Mouse (Mus musculus) kidney, postnatal 14 days (tissue): ENCODE measurements around the gene Gpnmb.

Experiments
- DNase-seq: peaks from one replicate; pipeline ENCODE4 v3.0.0; 2022; ENCODE audit warnings: mixed read lengths

The Gpnmb gene

GRCm38 (mm10) chr6:49036275-49037267, at the start of gene Gpnmb:
TSS of gene Gpnmb (plus strand) at chr6:49036546.
- no peak for DNase-seq

GRCm38 (mm10) chr6:48989971-48990370, 46.4 kb upstream of the Gpnmb start:
- DNase-seq: no peak

GRCm38 (mm10) chr6:48991991-48992390, 44.4 kb upstream of the Gpnmb start:
- peak; percentile 54 for DNase-seq

GRCm38 (mm10) chr6:48998186-48998585, 38.2 kb upstream of the Gpnmb start:
- DNase-seq: no peak

- DNase-seq: no peak
Observed at GRCm38 (mm10) chr6:48998796-48999195, 37.5 kb upstream of the Gpnmb start.

- peak; percentile 27 for DNase-seq
Observed at GRCm38 (mm10) chr6:49003381-49003780, 33.0 kb upstream of the Gpnmb start.

GRCm38 (mm10) chr6:49007981-49008380, 28.4 kb upstream of the Gpnmb start:
- peak; percentile 71 for DNase-seq

GRCm38 (mm10) chr6:49008420-49009160, 27.8 kb upstream of the Gpnmb start:
- DNase-seq: peak; percentile 8

GRCm38 (mm10) chr6:49009161-49009555, 27.2 kb upstream of the Gpnmb start:
- DNase-seq: no peak

GRCm38 (mm10) chr6:49009665-49010064, 26.7 kb upstream of the Gpnmb start:
- no peak for DNase-seq

GRCm38 (mm10) chr6:49011191-49011590, 25.2 kb upstream of the Gpnmb start:
- no peak for DNase-seq

- no peak for DNase-seq
Observed at GRCm38 (mm10) chr6:49013023-49013422, 23.3 kb upstream of the Gpnmb start.

GRCm38 (mm10) chr6:49013458-49013857, 22.9 kb upstream of the Gpnmb start:
- no peak for DNase-seq

GRCm38 (mm10) chr6:49017150-49017549, 19.2 kb upstream of the Gpnmb start:
- DNase-seq: no peak

- no peak for DNase-seq
Observed at GRCm38 (mm10) chr6:49019341-49019740, 17.0 kb upstream of the Gpnmb start.

GRCm38 (mm10) chr6:49021141-49022012, 15.0 kb upstream of the Gpnmb start:
- DNase-seq: no peak

GRCm38 (mm10) chr6:49022384-49022783, 14.0 kb upstream of the Gpnmb start:
- no peak for DNase-seq

- DNase-seq: no peak
Observed at GRCm38 (mm10) chr6:49023315-49023714, 13.0 kb upstream of the Gpnmb start.

- no peak for DNase-seq
Observed at GRCm38 (mm10) chr6:49025290-49025689, 11.1 kb upstream of the Gpnmb start.

- no peak for DNase-seq
Observed at GRCm38 (mm10) chr6:49026496-49026895, 9.8 kb upstream of the Gpnmb start.

GRCm38 (mm10) chr6:49028019-49028418, 8.3 kb upstream of the Gpnmb start:
- DNase-seq: no peak

GRCm38 (mm10) chr6:49028708-49029107, 7.6 kb upstream of the Gpnmb start:
- no peak for DNase-seq

- no peak for DNase-seq
Observed at GRCm38 (mm10) chr6:49031230-49031629, 5.1 kb upstream of the Gpnmb start.
